In the genomic region with DNA sequence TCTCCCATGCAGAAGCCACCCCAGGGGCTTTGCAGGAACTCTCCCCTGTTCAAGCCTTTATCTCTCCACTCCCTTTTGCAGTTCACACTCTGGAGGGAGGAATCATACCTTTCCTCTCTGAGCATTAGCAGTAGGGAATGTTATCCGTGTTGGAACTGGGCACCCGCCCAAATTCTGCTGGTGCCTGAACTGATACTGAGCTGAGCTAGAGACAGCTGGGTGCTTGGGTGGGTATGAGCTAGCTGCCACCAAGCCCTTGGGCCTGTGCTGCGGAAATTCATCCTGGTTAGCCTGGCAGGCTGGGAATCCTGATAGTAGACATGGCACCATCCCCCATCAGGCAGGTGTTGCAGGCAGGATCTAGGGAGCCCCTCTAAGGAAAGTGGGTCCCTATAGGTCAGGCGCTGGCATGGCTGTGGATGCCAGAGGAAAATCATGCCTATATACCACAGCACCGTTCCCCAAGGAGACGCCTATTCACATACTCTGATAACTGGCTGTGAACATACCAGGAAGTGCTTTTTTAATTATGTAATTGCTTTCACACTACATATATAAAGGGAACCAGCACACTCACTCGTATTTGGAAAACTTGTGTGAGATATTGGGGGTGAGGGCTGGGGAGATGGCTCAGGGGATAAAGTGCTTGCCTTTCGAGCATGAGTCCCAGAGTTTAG, we compare ENCODE assay signal across 11 mouse cellular contexts.
DNase-seq lines count a peak whose midpoint lies in the region; ATAC-seq and TF ChIP-seq lines count a peak whose summit lies in the region.
"Had no signal": no experiment of that assay in that cellular context is flagged by ENCODE, and none has a peak within 500 bp of the region (broad histone marks: within the 10 kb centered on the region; RNA-seq: fewer than 3 reads in every experiment).

No protein-coding gene starts in this region.

- H3K9ac ChIP-seq in stomach, postnatal 0 days (ENCODE audit: low read length): no peak overlapping the region
- H3K9ac ChIP-seq: embryonic facial prominence, embryonic 13.5 days; hindbrain, embryonic 15.5 days; liver, embryonic 12.5 days had no signal

- H3K36me3 ChIP-seq in stomach, postnatal 0 days (ENCODE audit: control insufficient read depth, insufficient read depth, low read length): no peaks in the 10 kb centered on the region
- H3K36me3 ChIP-seq: hindbrain, embryonic 15.5 days; liver, embryonic 12.5 days had no signal

- no peak for TF ChIP-seq CTCF in layer of hippocampus, adult 2 months (conservative IDR thresholded peaks at IDR 0.05)
- TF ChIP-seq CTCF in stomach, postnatal 0 days (IDR thresholded peaks at IDR 0.05; ENCODE audit: low read depth): no peak

- H3K4me1 ChIP-seq in stomach, postnatal 0 days (replicated peaks; ENCODE audit: control insufficient read depth, insufficient read depth): peaks cover 11% of the 10 kb centered on the region; the same call in 1 of the 2 replicates

- peak overlapping the region; percentile 23; the same call in 1 of the 2 replicates for H3K27ac ChIP-seq in layer of hippocampus, adult 2 months
- H3K27ac ChIP-seq in stomach, postnatal 0 days (replicated peaks): peak overlapping the region; percentile 67
- H3K27ac ChIP-seq: embryonic facial prominence, embryonic 13.5 days; hindbrain, embryonic 15.5 days; liver, embryonic 12.5 days had no signal

- DNase-seq in gastrocnemius, adult 18-20 months (ENCODE audit: low spot score): peak; percentile 48
- DNase-seq in gastrocnemius, postnatal 25 days: no peak
- peak; percentile 41 for DNase-seq in ovary, postnatal 36 days (ENCODE audit: low spot score)
- no peak for DNase-seq in ovary, postnatal 10 days (ENCODE audit: low spot score)
- DNase-seq in layer of hippocampus, adult 2 months (ENCODE audit: low spot score in 2 of 2): peak; percentile 47 to 58
- DNase-seq in stomach, postnatal 0 days (ENCODE audit: low spot score): peak; percentile 80
- no peak for DNase-seq in B cell, adult 2 months
- DNase-seq in liver: no peak

- no peak for TF ChIP-seq EP300 in stomach, postnatal 0 days (optimal IDR thresholded peaks at IDR 0.05)

- no peaks in the 10 kb centered on the region for H3K27me3 ChIP-seq in stomach, postnatal 0 days (ENCODE audit: control insufficient read depth, insufficient read depth, low read length)
- H3K27me3 ChIP-seq: embryonic facial prominence, embryonic 13.5 days; hindbrain, embryonic 15.5 days had no signal

- 56% methylated on average over 8 of the region's 8 CpGs for WGBS in stomach, postnatal 0 days

- H3K9me3 ChIP-seq in stomach, postnatal 0 days (ENCODE audit: control insufficient read depth, low read length): no peaks in the 10 kb centered on the region
- H3K9me3 ChIP-seq: embryonic facial prominence, embryonic 13.5 days; hindbrain, embryonic 15.5 days; liver, embryonic 12.5 days had no signal

- no peak overlapping the region for H3K4me2 ChIP-seq in stomach, postnatal 0 days (replicated peaks; ENCODE audit: low read depth)
- H3K4me2 ChIP-seq: embryonic facial prominence, embryonic 13.5 days; hindbrain, embryonic 15.5 days; liver, embryonic 12.5 days had no signal

- ATAC-seq in stomach, postnatal 0 days (ENCODE audit: low FRiP score, low TSS enrichment): peak; percentile 81
- ATAC-seq: liver, embryonic 12.5 days had no signal

- no peak overlapping the region for H3K4me3 ChIP-seq in layer of hippocampus, adult 2 months
- no peak overlapping the region for H3K4me3 ChIP-seq in stomach, postnatal 0 days (ENCODE audit: low read depth, low read length)
- H3K4me3 ChIP-seq: embryonic facial prominence, embryonic 13.5 days; hindbrain, embryonic 15.5 days; liver, embryonic 12.5 days had no signal

Comparison
In these comparisons a context has a peak if more than half of its experiments do, and no peak if none do; other contexts are left out.
1. DNase-seq: peak in gastrocnemius, adult 18-20 months (single experiment), ovary, postnatal 36 days (single experiment), layer of hippocampus, adult 2 months (2 of 2) and stomach, postnatal 0 days (single experiment); none in gastrocnemius, postnatal 25 days (single experiment), ovary, postnatal 10 days (single experiment), B cell, adult 2 months (0 of 2) and liver (single experiment).